ENCODE assay signal across 9 mouse cellular contexts in the genomic region with DNA sequence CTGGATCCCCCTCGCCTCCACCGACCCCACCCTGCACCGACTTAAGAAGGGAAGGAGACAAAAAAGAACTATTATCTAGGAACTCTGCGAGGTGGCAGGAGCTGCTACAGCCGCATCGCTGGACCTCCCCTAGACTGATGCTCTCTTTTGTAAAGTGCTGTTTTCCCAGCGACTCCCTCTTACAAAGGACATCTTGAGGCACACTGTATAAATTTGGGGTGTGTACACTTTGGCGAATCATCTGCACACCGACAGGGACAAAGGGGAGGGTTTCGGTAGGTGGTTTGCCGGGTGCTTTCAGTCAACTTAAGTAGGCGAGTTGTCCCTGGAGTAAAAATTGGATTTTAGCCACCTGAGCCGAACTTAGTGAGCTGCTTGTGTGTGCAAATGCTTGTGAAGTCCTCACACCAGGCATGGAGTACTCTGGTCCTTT.
DNase-seq lines count a peak whose midpoint lies in the region; ATAC-seq lines count a peak whose summit lies in the region.
"Had no signal": no experiment of that assay in that cellular context is flagged by ENCODE, and none has a peak within 500 bp of the region (broad histone marks: within the 10 kb centered on the region; RNA-seq: fewer than 3 reads in every experiment).

No protein-coding gene starts in this region.

- peak overlapping the region; percentile 67 for H3K4me2 ChIP-seq in limb, embryonic 15.5 days

- peak overlapping the region; percentile 76 for H3K27ac ChIP-seq in limb, embryonic 15.5 days

- H3K27me3 ChIP-seq in limb, embryonic 15.5 days = no peaks in the 10 kb centered on the region

- peak; percentile 2 for DNase-seq in adrenal gland, postnatal 10 days
- no peak for DNase-seq in adrenal gland, postnatal 14 days
- peak; percentile 4 for DNase-seq in ES-CJ7 (ENCODE audit: low read depth, low spot score)
- DNase-seq in forelimb bud, embryonic 11.5 days (ENCODE audit: low read depth, low spot score) = peak; percentile 38
- DNase-seq in gastrocnemius, postnatal 25 days = no peak
- DNase-seq in kidney, postnatal 25 days = no peak
- DNase-seq: layer of hippocampus, postnatal 36 days had no signal

- H3K36me3 ChIP-seq in limb, embryonic 15.5 days = no peaks in the 10 kb centered on the region

- WGBS in limb, embryonic 15.5 days = 7% methylated on average over 13 of the region's 13 CpGs

- H3K9ac ChIP-seq in limb, embryonic 15.5 days = peak overlapping the region; percentile 21

- no peaks in the 10 kb centered on the region for H3K9me3 ChIP-seq in limb, embryonic 15.5 days

- peak overlapping the region; percentile 38 for H3K4me3 ChIP-seq in limb, embryonic 15.5 days

- H3K4me1 ChIP-seq in limb, embryonic 15.5 days = peaks cover 10% of the 10 kb centered on the region; the same call in 1 of the 2 replicates

- ATAC-seq in limb, embryonic 15.5 days (ENCODE audit: insufficient number of reproducible peaks, low FRiP score, low TSS enrichment, low read depth) = peak; percentile 10; the same call in 1 of the 2 replicates
- no peak for ATAC-seq in erythroblast, adult 5-6 weeks (replicated peaks; ENCODE audit: low FRiP score, poor library complexity, severe bottlenecking)

Comparison
In these comparisons a context has a peak if more than half of its experiments do, and no peak if none do; other contexts are left out.
1. DNase-seq: peak in adrenal gland, postnatal 10 days (single experiment), ES-CJ7 (single experiment) and forelimb bud, embryonic 11.5 days (single experiment); none in adrenal gland, postnatal 14 days (single experiment), gastrocnemius, postnatal 25 days (single experiment) and kidney, postnatal 25 days (0 of 2).